Mouse (Mus musculus): Measurements from ENCODE around the gene Mbnl1. TPM values are rescaled to one million over a fixed set of nuclear protein-coding genes. Genes with fewer than 3 reads are reported as not detected.
"Not testable (repeated sequence)": the region's sequence is repeated elsewhere in the genome, so short reads cannot be mapped to it uniquely, and the experiment has no call there.

Mbnl1 gene
- total RNA-seq (2021), result 100 to 1,000 TPM; 155 to 163 TPM

GRCm38 (mm10) chr3:60472681-60473177 is at the start of gene Mbnl1:
TSS of gene Mbnl1 (plus strand) at chr3:60472830.
- no peak for DNase-seq

GRCm38 (mm10) chr3:60424148-60424547 is 48.5 kb upstream of the Mbnl1 start:
- no peak for DNase-seq

GRCm38 (mm10) chr3:60429049-60429448 is 43.6 kb upstream of the Mbnl1 start:
- DNase-seq, result no peak

GRCm38 (mm10) chr3:60437254-60437653 is 35.4 kb upstream of the Mbnl1 start:
- no peak for DNase-seq

- DNase-seq, result peak; percentile 65
Measured at GRCm38 (mm10) chr3:60437678-60438232, 34.9 kb upstream of the Mbnl1 start.

- DNase-seq, result no peak
Measured at GRCm38 (mm10) chr3:60438715-60439114, 33.9 kb upstream of the Mbnl1 start.

GRCm38 (mm10) chr3:60461828-60462521 is 10.7 kb upstream of the Mbnl1 start:
- DNase-seq, result no peak

GRCm38 (mm10) chr3:60468667-60469066 is 4.0 kb upstream of the Mbnl1 start:
- not testable (repeated sequence) for DNase-seq

GRCm38 (mm10) chr3:60469170-60469805 is 3.3 kb upstream of the Mbnl1 start:
- not testable (repeated sequence) for DNase-seq

GRCm38 (mm10) chr3:60472011-60472680 is 484 bp upstream of the Mbnl1 start:
- DNase-seq, result no peak

- no peak for DNase-seq
Measured at GRCm38 (mm10) chr3:60473861-60474653, 1.4 kb downstream of the Mbnl1 start.

- no peak for DNase-seq
Measured at GRCm38 (mm10) chr3:60474654-60474972, 2.0 kb downstream of the Mbnl1 start.

- DNase-seq, result no peak
Measured at GRCm38 (mm10) chr3:60475055-60475454, 2.4 kb downstream of the Mbnl1 start.

- no peak for DNase-seq
Measured at GRCm38 (mm10) chr3:60476751-60477255, 4.2 kb downstream of the Mbnl1 start.

GRCm38 (mm10) chr3:60478433-60478832 is 5.8 kb downstream of the Mbnl1 start:
- DNase-seq, result no peak

- DNase-seq, result no peak
Measured at GRCm38 (mm10) chr3:60480716-60481115, 8.1 kb downstream of the Mbnl1 start.

- DNase-seq, result no peak
Measured at GRCm38 (mm10) chr3:60481740-60482399, 9.2 kb downstream of the Mbnl1 start.

- no peak for DNase-seq
Measured at GRCm38 (mm10) chr3:60483305-60483704, 10.7 kb downstream of the Mbnl1 start.

- no peak for DNase-seq
Measured at GRCm38 (mm10) chr3:60485987-60486712, 13.5 kb downstream of the Mbnl1 start.

GRCm38 (mm10) chr3:60486713-60487170 is 14.1 kb downstream of the Mbnl1 start:
- no peak for DNase-seq

- no peak for DNase-seq
Measured at GRCm38 (mm10) chr3:60489509-60489908, 16.9 kb downstream of the Mbnl1 start.
